Mouse (Mus musculus) CH12.LX (cell line): Measurements from ENCODE around the gene Tmbim4. TPM values are rescaled to one million over a fixed set of nuclear protein-coding genes. Genes with fewer than 3 reads are reported as not detected.
A peak's percentile ranks its signal among the peaks of the same experiment; 100 is the strongest.

Experiments
- DNase-seq: peaks from one replicate; pipeline ENCODE4 v3.0.0-alpha.2; 2013; ENCODE audit errors: extremely low read depth
- H3K27ac ChIP-seq: 2 replicates; pipeline ENCODE4 v1.5.1; 2012; ENCODE audit warnings: low read depth, mild to moderate bottlenecking, control low read depth, moderate library complexity; ENCODE audit not compliant: insufficient read depth
- H3K27me3 ChIP-seq: replicated peaks from 2 replicates; pipeline ENCODE3; 2012; ENCODE audit warnings: inconsistent platforms
- H3K36me3 ChIP-seq, 2 experiments: replicated peaks in 1 of 2; 2 replicates each; pipeline versions ENCODE3 to v1.6.1; 2012; ENCODE audit warnings: inconsistent platforms in 1 of 2, low read length in 1 of 2, mild to moderate bottlenecking in 1 of 2, mixed read lengths in 1 of 2, moderate library complexity in 1 of 2; ENCODE audit not compliant: control insufficient read depth in 1 of 2, insufficient read depth in 1 of 2
- H3K4me1 ChIP-seq, 2 experiments: 2 replicates each; pipeline ENCODE4 v1.6.1; 2012; ENCODE audit warnings: inconsistent platforms in 1 of 2, moderate library complexity in 1 of 2; ENCODE audit not compliant: insufficient read depth in 2 of 2, control insufficient read depth in 1 of 2
- H3K4me2 ChIP-seq: 2 replicates; pipeline ENCODE4 v1.6.1; 2012; ENCODE audit warnings: low read depth, mild to moderate bottlenecking, control low read depth; ENCODE audit not compliant: poor library complexity, insufficient read depth, severe bottlenecking
- H3K4me3 ChIP-seq, 3 experiments: fragments of 150-350 bp in 1 of 3; sonication (generic) in 1 of 3; replicated peaks in 1 of 3; 2 replicates each; pipeline versions ENCODE3 to v1.5.1; 2011 to 2012; ENCODE audit warnings: low read depth in 2 of 3, low read length in 2 of 3, mild to moderate bottlenecking in 2 of 3, moderate library complexity in 2 of 3, control low read depth in 1 of 3, improper control_type of control experiment in 1 of 3, inconsistent platforms in 1 of 3, mixed read lengths in 1 of 3; ENCODE audit not compliant: poor library complexity in 1 of 3
- H3K79me2 ChIP-seq: replicated peaks from 2 replicates; pipeline ENCODE4 v1.6.1; 2012; ENCODE audit warnings: mild to moderate bottlenecking, moderate library complexity; ENCODE audit not compliant: control insufficient read depth, poor library complexity, insufficient read depth, severe bottlenecking; ENCODE audit errors: extremely low read depth
- H3K9ac ChIP-seq: 2 replicates; pipeline ENCODE4 v1.6.1; 2012; ENCODE audit warnings: low read depth, mild to moderate bottlenecking, control low read depth, moderate library complexity; ENCODE audit not compliant: insufficient read depth
- H3K9me3 ChIP-seq: replicated peaks from 2 replicates; pipeline ENCODE3; 2012; ENCODE audit warnings: low read length, inconsistent platforms, mixed read lengths
- BHLHE40 ChIP-seq: IDR thresholded peaks from 2 replicates; pipeline ENCODE4 v1.6.1; 2011; ENCODE audit warnings: mild to moderate bottlenecking, low read depth, low read length, improper control_type of control experiment
- CHD1 ChIP-seq: IDR thresholded peaks from 2 replicates; pipeline ENCODE4 v1.6.1; 2012; ENCODE audit warnings: low read depth, low read length, improper control_type of control experiment, inconsistent platforms
- CHD2 ChIP-seq: IDR thresholded peaks from 2 replicates; pipeline ENCODE4 v1.6.1; 2011; ENCODE audit warnings: low read length, improper control_type of control experiment
- CTCF ChIP-seq, 2 experiments: IDR thresholded peaks in 1 of 2; conservative IDR thresholded peaks in 1 of 2; 2 replicates each; pipeline ENCODE4 v1.5.1; 2011 to 2012; ENCODE audit warnings: low read depth in 2 of 2, low read length in 2 of 2, improper control_type of control experiment in 1 of 2, inconsistent platforms in 1 of 2, mild to moderate bottlenecking in 1 of 2, moderate library complexity in 1 of 2
- E2F4 ChIP-seq: IDR thresholded peaks from 2 replicates; pipeline ENCODE4 v1.6.1; 2011; ENCODE audit warnings: low read depth, low read length, improper control_type of control experiment; ENCODE audit not compliant: insufficient replicate concordance
- ELF1 ChIP-seq: IDR thresholded peaks from 2 replicates; pipeline ENCODE4 v1.6.1; 2014; ENCODE audit warnings: low read depth, mild to moderate bottlenecking, inconsistent platforms, low read length, improper control_type of control experiment
- EP300 ChIP-seq: IDR thresholded peaks from 2 replicates; pipeline ENCODE4 v1.6.1; 2011; ENCODE audit warnings: low read length, improper control_type of control experiment
- ETS1 ChIP-seq: conservative IDR thresholded peaks from 2 replicates; pipeline ENCODE4 v1.6.1; 2012; ENCODE audit warnings: low read depth, mild to moderate bottlenecking, inconsistent platforms, low read length, improper control_type of control experiment, moderate library complexity
- GABPA ChIP-seq: IDR thresholded peaks from 2 replicates; pipeline ENCODE4 v1.6.1; 2012; ENCODE audit warnings: low read depth, low read length, improper control_type of control experiment, inconsistent platforms; ENCODE audit not compliant: insufficient replicate concordance
- HCFC1 ChIP-seq: IDR thresholded peaks from 2 replicates; pipeline ENCODE4 v1.6.1; 2012; ENCODE audit warnings: low read depth, mild to moderate bottlenecking, inconsistent platforms, low read length, improper control_type of control experiment
- IRF4 ChIP-seq: IDR thresholded peaks from 2 replicates; pipeline ENCODE4 v1.6.1; 2014; ENCODE audit warnings: low read depth, mild to moderate bottlenecking, inconsistent platforms, low read length, improper control_type of control experiment
- JUN ChIP-seq: IDR thresholded peaks from 2 replicates; pipeline ENCODE4 v1.6.1; 2011; ENCODE audit warnings: low read depth, mild to moderate bottlenecking, low read length, improper control_type of control experiment, moderate library complexity; ENCODE audit not compliant: insufficient read depth
- JUND ChIP-seq: conservative IDR thresholded peaks from 2 replicates; pipeline ENCODE4 v1.6.1; 2011; ENCODE audit warnings: low read depth, low read length, improper control_type of control experiment
- KAT2A ChIP-seq: IDR thresholded peaks from 2 replicates; pipeline ENCODE4 v1.6.1; 2012; ENCODE audit warnings: low read length, improper control_type of control experiment, inconsistent platforms; ENCODE audit not compliant: insufficient replicate concordance
- MAFK ChIP-seq: IDR thresholded peaks from 2 replicates; pipeline ENCODE4 v1.6.1; 2011; ENCODE audit warnings: low read length, improper control_type of control experiment; ENCODE audit not compliant: insufficient replicate concordance
- MAX ChIP-seq: IDR thresholded peaks from 2 replicates; pipeline ENCODE4 v1.6.1; 2011; ENCODE audit warnings: low read length, improper control_type of control experiment
- MAZ ChIP-seq: IDR thresholded peaks from 2 replicates; pipeline ENCODE4 v1.6.1; 2012; ENCODE audit warnings: low read depth, mild to moderate bottlenecking, inconsistent platforms, low read length, improper control_type of control experiment, moderate library complexity
- MEF2A ChIP-seq: IDR thresholded peaks from 2 replicates; pipeline ENCODE4 v1.6.1; 2014; ENCODE audit warnings: low read depth, mild to moderate bottlenecking, inconsistent platforms, low read length, improper control_type of control experiment, borderline replicate concordance
- MXI1 ChIP-seq: IDR thresholded peaks from 2 replicates; pipeline ENCODE4 v1.6.1; 2011; ENCODE audit warnings: mild to moderate bottlenecking, low read depth, low read length, improper control_type of control experiment
- MYC ChIP-seq: IDR thresholded peaks from 2 replicates; pipeline ENCODE4 v1.6.1; 2011; ENCODE audit warnings: low read depth, mild to moderate bottlenecking, improper control_type of control experiment, low read length
- NELFE ChIP-seq: IDR thresholded peaks from 2 replicates; pipeline ENCODE4 v1.6.1; 2011; ENCODE audit warnings: low read depth, low read length, improper control_type of control experiment
- NRF1 ChIP-seq: IDR thresholded peaks from 2 replicates; pipeline ENCODE4 v1.6.1; 2014; ENCODE audit warnings: low read depth, mild to moderate bottlenecking, inconsistent platforms, low read length, improper control_type of control experiment, moderate library complexity
- PAX5 ChIP-seq: IDR thresholded peaks from 2 replicates; pipeline ENCODE4 v1.6.1; 2012; ENCODE audit warnings: low read length, inconsistent platforms, mixed read lengths
- POLR2A ChIP-seq: IDR thresholded peaks from 2 replicates; pipeline ENCODE4 v1.6.1; 2011; ENCODE audit warnings: low read depth, mild to moderate bottlenecking, improper control_type of control experiment, low read length
- POLR2AphosphoS2 ChIP-seq: IDR thresholded peaks from 2 replicates; pipeline ENCODE4 v1.6.1; 2011; ENCODE audit warnings: low read depth, low read length, improper control_type of control experiment
- RAD21 ChIP-seq: IDR thresholded peaks from 2 replicates; pipeline ENCODE4 v1.6.1; 2011; ENCODE audit warnings: low read depth, mild to moderate bottlenecking, low read length, improper control_type of control experiment, moderate library complexity
- RCOR1 ChIP-seq: conservative IDR thresholded peaks from 2 replicates; pipeline ENCODE4 v1.6.1; 2012; ENCODE audit warnings: low read depth, mild to moderate bottlenecking, inconsistent platforms, low read length, improper control_type of control experiment
- SIN3A ChIP-seq: IDR thresholded peaks from 2 replicates; pipeline ENCODE4 v1.6.1; 2012; ENCODE audit warnings: low read length, improper control_type of control experiment, inconsistent platforms
- SMC3 ChIP-seq: IDR thresholded peaks from 2 replicates; pipeline ENCODE4 v1.6.1; 2011; ENCODE audit warnings: low read depth, low read length, improper control_type of control experiment
- TBP ChIP-seq: conservative IDR thresholded peaks from 2 replicates; pipeline ENCODE4 v1.6.1; 2011; ENCODE audit warnings: low read depth, low read length, improper control_type of control experiment
- TCF12 ChIP-seq: IDR thresholded peaks from 2 replicates; pipeline ENCODE4 v1.6.1; 2014; ENCODE audit warnings: low read depth, mild to moderate bottlenecking, inconsistent platforms, low read length, improper control_type of control experiment
- UBTF ChIP-seq: IDR thresholded peaks from 2 replicates; pipeline ENCODE4 v1.6.1; 2012; ENCODE audit warnings: low read depth, mild to moderate bottlenecking, inconsistent platforms, low read length, improper control_type of control experiment, moderate library complexity
- USF1 ChIP-seq: IDR thresholded peaks from 2 replicates; pipeline ENCODE4 v1.6.1; 2014; ENCODE audit warnings: low read depth, mild to moderate bottlenecking, inconsistent platforms, low read length, improper control_type of control experiment
- USF2 ChIP-seq: conservative IDR thresholded peaks from 2 replicates; pipeline ENCODE4 v1.6.1; 2011; ENCODE audit warnings: low read depth, low read length, improper control_type of control experiment
- ZC3H11A ChIP-seq: IDR thresholded peaks from 2 replicates; pipeline ENCODE4 v1.6.1; 2012; ENCODE audit warnings: low read depth, mild to moderate bottlenecking, inconsistent platforms, low read length, improper control_type of control experiment
- ZKSCAN1 ChIP-seq: IDR thresholded peaks from 2 replicates; pipeline ENCODE4 v1.6.1; 2012; ENCODE audit warnings: low read depth, inconsistent platforms, low read length, improper control_type of control experiment, borderline replicate concordance
- ZMIZ1 ChIP-seq: IDR thresholded peaks from 2 replicates; pipeline ENCODE4 v1.6.1; 2012; ENCODE audit warnings: low read depth, mild to moderate bottlenecking, inconsistent platforms, low read length, improper control_type of control experiment
- ZNF384 ChIP-seq: IDR thresholded peaks from 2 replicates; pipeline ENCODE4 v1.6.1; 2012; ENCODE audit warnings: low read depth, low read length, improper control_type of control experiment, inconsistent platforms
- dilution Hi-C: fragments of 300-500 bp; cut with MboI; formaldehyde crosslinking; loops from 2 replicates; pipeline ENCODE4 v1.14.3; 2020; ENCODE audit warnings: low sequenced_read_pairs; ENCODE audit not compliant: extremely low pct_unique_long_range_greater_than_20kb, extremely low pct_ligation_motif_present
- in situ Hi-C: fragments of 300-500 bp; cut with MboI; formaldehyde crosslinking; loops from 3 replicates; pipeline ENCODE4 v1.14.3; 2019; ENCODE audit warnings: low sequenced_read_pairs, low pct_ligation_motif_present, low pct_unique_long_range_greater_than_20kb, mixed read lengths
- polyA plus RNA-seq: library from polyadenylated mRNA; unstranded; fragments of >175 nt; gene quantifications from 2 replicates; pipeline ENCODE4 v1.2.1, GENCODE M21; 2012; ENCODE audit warnings: low read depth; ENCODE audit not compliant: insufficient read length
- total RNA-seq, 2 experiments: library from RNA; depleted of rRNA; stranded (reverse); fragments of 300-350 nt in 1 of 2; fragments of >200 nt in 1 of 2; gene quantifications; 2 replicates each; pipeline ENCODE4 v1.2.3; 2012 to 2014

Gene Tmbim4
- total and polyA plus RNA-seq, 3 experiments, result 97.8 to 113 (median 112) TPM

GRCm38 (mm10) chr10:120208575-120209538 is 7.5 kb downstream of the Tmbim4 start:
- dilution Hi-C loops, result no loop called here
- peak overlapping the region; percentile 20 for H3K27ac ChIP-seq
- in situ Hi-C loops, result no loop called here

GRCm38 (mm10) chr10:120209539-120209925 is 8.1 kb downstream of the Tmbim4 start:
- no peak overlapping the region for H3K27ac ChIP-seq
- H3K4me2 ChIP-seq, result peak overlapping the region; percentile 98
- H3K4me3 ChIP-seq, result peak overlapping the region; percentile 97 to 100 (median 98)
- peaks cover 4% of the 10 kb centered on the region for H3K27me3 ChIP-seq
- in situ Hi-C loops (no loop called here), dilution Hi-C loops (no loop called here)
- H3K9ac ChIP-seq, result peak overlapping the region; percentile 97
- peaks cover 4% of the 10 kb centered on the region for H3K9me3 ChIP-seq
- H3K36me3 ChIP-seq, result peaks cover 3 to 30% of the 10 kb centered on the region in 2 experiments
- DNase-seq, result no peak
- H3K79me2 ChIP-seq, result peaks cover 35% of the 10 kb centered on the region
- H3K4me1 ChIP-seq, result peaks cover 2 to 5% of the 10 kb centered on the region in 2 experiments; a peak in 1 of 4 replicates
- no peak for TF ChIP-seq PAX5
- TF ChIP-seq NELFE, result no peak
- TF ChIP-seq MAZ, result no peak
- no peak for TF ChIP-seq BHLHE40
- TF ChIP-seq JUN, result no peak
- no peak for TF ChIP-seq CHD1
- no peak for TF ChIP-seq RCOR1
- TF ChIP-seq E2F4, result no peak
- TF ChIP-seq CTCF (conservative IDR thresholded peaks at IDR 0.05 in 1 of 2, IDR thresholded peaks at IDR 0.05 in 1 of 2; ENCODE audit: low read depth in 2 of 2, low read length in 2 of 2), result no peak
- TF ChIP-seq CHD2, result no peak
- no peak for TF ChIP-seq UBTF
- TF ChIP-seq ZMIZ1, result no peak
- TF ChIP-seq USF2, result no peak
- TF ChIP-seq RAD21, result no peak
- no peak for TF ChIP-seq MXI1

More at GRCm38 (mm10) chr10:120208575-120209538, 7.5 kb downstream of the Tmbim4 start:
- peaks cover 2 to 5% of the 10 kb centered on the region in 2 experiments; a peak in 1 of 4 replicates for H3K4me1 ChIP-seq
- H3K9ac ChIP-seq, result peak overlapping the region; percentile 97
- peaks cover 4% of the 10 kb centered on the region for H3K27me3 ChIP-seq
- H3K4me3 ChIP-seq, result peak overlapping the region; percentile 97 to 100 (median 98)
- peaks cover 35% of the 10 kb centered on the region for H3K79me2 ChIP-seq
- H3K36me3 ChIP-seq, result peaks cover 3 to 26% of the 10 kb centered on the region in 2 experiments
- peaks cover 4% of the 10 kb centered on the region for H3K9me3 ChIP-seq
- peak overlapping the region; percentile 30; the same call in 1 of the 2 replicates for H3K4me2 ChIP-seq
- TF ChIP-seq MAFK (no peak), SMC3 (no peak), NRF1 (peak; percentile 51), NELFE (peak; percentile 61), JUN (no peak), SIN3A (peak; percentile 98), CTCF (conservative IDR thresholded peaks at IDR 0.05 in 1 of 2, IDR thresholded peaks at IDR 0.05 in 1 of 2; ENCODE audit: low read depth in 2 of 2, low read length in 2 of 2) (no peak), MEF2A (peak; percentile 58; the same call in 1 of the 2 replicates), TCF12 (peak; percentile 91), RCOR1 (no peak), ZKSCAN1 (no peak), CHD2 (no peak), ETS1 (no peak; the same call in 1 of the 2 replicates), ELF1 (peak; percentile 100), RAD21 (no peak), MXI1 (peak; percentile 66), HCFC1 (peak; percentile 91), TBP (peak; percentile 79), E2F4 (no peak), GABPA (no peak; the same call in 1 of the 2 replicates), ZNF384 (peak; percentile 50; the same call in 1 of the 2 replicates), MYC (no peak), CHD1 (no peak), MAX (no peak), POLR2A (peak; percentile 71), PAX5 (no peak), EP300 (no peak), IRF4 (peak; percentile 85), JUND (no peak), UBTF (no peak), MAZ (0 out of 2 replicates have a peak, but pooled peaks have one; percentile 6), USF2 (no peak), ZC3H11A (no peak), ZMIZ1 (no peak), KAT2A (0 out of 2 replicates have a peak, but pooled peaks have one; percentile 35), BHLHE40 (peak; percentile 57), USF1 (no peak), POLR2AphosphoS2 (no peak)
- peak; percentile 75 for DNase-seq
